Mouse (Mus musculus): ENCODE data around the gene Evi5l. TPM values are rescaled to one million over a fixed set of nuclear protein-coding genes. Genes with fewer than 3 reads are reported as not detected.
A peak's percentile ranks its signal among the peaks of the same experiment; 100 is the strongest.

The Evi5l gene
- polyA plus RNA-seq, 1 experiment from 2014 or later = 21.9 TPM

GRCm38 (mm10) chr8:4183409-4183808 is 17.0 kb downstream of the Evi5l start:
- H3K4me1 ChIP-seq = no peaks in the 10 kb centered on the region
- no peaks in the 10 kb centered on the region for H3K9me3 ChIP-seq
- no peak overlapping the region for H3K27ac ChIP-seq
- no peak for DNase-seq (ENCODE audit: extremely low spot score, low spot score)
- WGBS = 84% methylated on average over 8 of the region's 8 CpGs
- peaks cover 14% of the 10 kb centered on the region for H3K36me3 ChIP-seq (replicated peaks)
- no peak overlapping the region for H3K4me3 ChIP-seq
- no peaks in the 10 kb centered on the region for H3K27me3 ChIP-seq (ENCODE audit: poor library complexity, severe bottlenecking)

DNA sequence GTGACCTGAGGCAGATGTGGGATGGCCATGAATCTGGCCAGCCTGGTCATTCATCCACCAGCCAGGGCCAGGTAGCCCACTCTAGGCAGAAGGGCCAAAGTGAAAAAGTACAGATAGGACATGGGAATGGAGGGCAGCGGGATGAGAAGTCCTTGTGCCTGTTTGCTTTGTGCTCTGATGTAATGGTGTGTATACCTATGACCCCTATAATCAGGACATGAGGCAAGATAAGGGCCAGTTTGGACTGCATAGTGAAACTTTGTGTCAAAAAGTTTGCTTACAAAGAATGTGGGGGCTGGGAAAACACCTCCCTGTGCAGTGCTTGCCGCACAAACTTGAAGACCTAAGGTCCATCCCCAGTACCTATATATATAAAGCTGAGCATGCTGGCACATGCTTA is 19.8 kb downstream of the Evi5l start:
- DNase-seq (ENCODE audit: extremely low spot score, low spot score) = no peak
- peaks cover 14% of the 10 kb centered on the region for H3K36me3 ChIP-seq (replicated peaks)
- 96% methylated on average over 2 of the region's 2 CpGs for WGBS
- no peak overlapping the region for H3K27ac ChIP-seq
- no peaks in the 10 kb centered on the region for H3K4me1 ChIP-seq
- no peaks in the 10 kb centered on the region for H3K27me3 ChIP-seq (ENCODE audit: poor library complexity, severe bottlenecking)
- no peak overlapping the region for H3K4me3 ChIP-seq
- H3K9me3 ChIP-seq = no peaks in the 10 kb centered on the region

GRCm38 (mm10) chr8:4188605-4189004 is 22.2 kb downstream of the Evi5l start:
- H3K4me1 ChIP-seq = peaks cover 17% of the 10 kb centered on the region
- no peak overlapping the region for H3K4me3 ChIP-seq
- no peak overlapping the region; the same call in 1 of the 2 replicates for H3K27ac ChIP-seq
- DNase-seq (ENCODE audit: extremely low spot score, low spot score) = no peak
- no peaks in the 10 kb centered on the region for H3K9me3 ChIP-seq
- H3K27me3 ChIP-seq (ENCODE audit: poor library complexity, severe bottlenecking) = peaks cover under 1% of the 10 kb centered on the region; the same call in 1 of the 2 replicates
- H3K36me3 ChIP-seq (replicated peaks) = peaks cover 14% of the 10 kb centered on the region

GRCm38 (mm10) chr8:4189031-4189722 is 22.8 kb downstream of the Evi5l start:
- Histone ChIP-seq H3K27me3 (ENCODE audit: poor library complexity, severe bottlenecking) (peaks cover 6% of the 10 kb centered on the region), H3K9me3 (no peaks in the 10 kb centered on the region), H3K36me3 (replicated peaks) (peaks cover 14% of the 10 kb centered on the region), H3K4me1 (peaks cover 18% of the 10 kb centered on the region), H3K4me3 (no peak overlapping the region), H3K27ac (no peak overlapping the region; the same call in 1 of the 2 replicates)
- WGBS = 57% methylated on average over 3 of the region's 3 CpGs
- no peak for DNase-seq (ENCODE audit: extremely low spot score, low spot score)

DNA sequence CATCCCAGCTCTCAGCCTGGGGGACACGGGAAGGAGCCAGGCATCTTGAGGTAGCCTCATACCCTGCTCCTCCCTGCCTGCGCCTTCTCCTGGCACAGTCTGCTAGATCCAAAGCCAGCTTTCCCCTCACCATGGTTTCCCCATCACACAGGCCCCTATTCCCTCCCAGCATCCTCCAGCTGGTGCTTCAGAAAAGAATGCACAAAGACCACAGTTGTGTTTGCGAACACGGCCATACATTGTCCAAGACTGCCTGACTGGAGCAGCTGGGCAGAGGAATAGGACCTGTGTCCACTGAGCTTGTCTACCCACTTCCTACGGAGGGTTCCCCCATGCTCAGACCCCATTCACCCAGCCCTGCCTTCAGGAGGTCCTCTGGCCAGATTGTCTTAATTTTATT is 25.9 kb downstream of the Evi5l start:
- H3K27me3 ChIP-seq (ENCODE audit: poor library complexity, severe bottlenecking) = peaks cover 10% of the 10 kb centered on the region
- H3K4me1 ChIP-seq = peaks cover 18% of the 10 kb centered on the region

GRCm38 (mm10) chr8:4192807-4193587 is 26.6 kb downstream of the Evi5l start:
- H3K4me3 ChIP-seq = peak overlapping the region; percentile 31
- WGBS = 4% methylated on average over 18 of the region's 18 CpGs
- peak; percentile 87 for DNase-seq (ENCODE audit: extremely low spot score, low spot score)
- H3K36me3 ChIP-seq (replicated peaks) = no peaks in the 10 kb centered on the region
- peak overlapping the region; percentile 72 for H3K27ac ChIP-seq
- H3K27me3 ChIP-seq (ENCODE audit: poor library complexity, severe bottlenecking) = peaks cover 10% of the 10 kb centered on the region
- H3K9me3 ChIP-seq = no peaks in the 10 kb centered on the region
- peaks cover 18% of the 10 kb centered on the region for H3K4me1 ChIP-seq

More for the DNA sequence above, 25.9 kb downstream of the Evi5l start:
- Histone ChIP-seq H3K27ac (peak overlapping the region; percentile 72), H3K36me3 (replicated peaks) (peaks cover 4% of the 10 kb centered on the region; the same call in 1 of the 2 replicates), H3K4me3 (no peak overlapping the region), H3K9me3 (no peaks in the 10 kb centered on the region)
- 62% methylated on average over 5 of the region's 5 CpGs for WGBS
- no peak for DNase-seq (ENCODE audit: extremely low spot score, low spot score)

- Histone ChIP-seq H3K4me3 (peak overlapping the region; percentile 31; the same call in 1 of the 2 replicates), H3K36me3 (replicated peaks) (no peaks in the 10 kb centered on the region), H3K4me1 (peaks cover 18% of the 10 kb centered on the region), H3K9me3 (no peaks in the 10 kb centered on the region), H3K27me3 (ENCODE audit: poor library complexity, severe bottlenecking) (peaks cover 10% of the 10 kb centered on the region), H3K27ac (no peak overlapping the region)
- DNase-seq (ENCODE audit: extremely low spot score, low spot score) = no peak
- 52% methylated on average over 7 of the region's 7 CpGs for WGBS
Measured at GRCm38 (mm10) chr8:4193588-4193894, 27.2 kb downstream of the Evi5l start.

DNA sequence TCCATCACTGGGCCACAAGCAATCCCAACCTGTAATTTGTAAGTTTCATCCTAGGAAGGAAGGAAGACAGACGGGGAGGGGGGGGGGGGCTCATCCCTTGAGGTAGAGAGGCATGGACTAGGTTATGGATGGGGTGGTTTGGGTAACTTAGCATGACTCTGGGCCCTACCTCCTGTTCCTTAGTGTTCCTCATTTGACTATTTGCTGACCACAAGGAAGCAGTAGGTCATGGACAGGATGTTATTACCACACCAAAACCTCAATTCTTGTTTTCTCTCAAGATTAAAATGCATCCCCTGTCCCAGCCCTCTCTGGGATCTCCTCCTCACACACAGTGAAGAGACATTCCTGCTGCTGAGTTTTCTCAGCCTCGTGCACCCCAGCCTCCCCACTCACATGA is 35.0 kb downstream of the Evi5l start:
- no peak overlapping the region for H3K4me3 ChIP-seq
- 58% methylated on average over 2 of the region's 2 CpGs for WGBS
- peaks cover 44% of the 10 kb centered on the region for H3K27me3 ChIP-seq (ENCODE audit: poor library complexity, severe bottlenecking)
- H3K4me1 ChIP-seq = peaks cover 11% of the 10 kb centered on the region
- H3K9me3 ChIP-seq = no peaks in the 10 kb centered on the region
- no peak overlapping the region for H3K27ac ChIP-seq
- DNase-seq (ENCODE audit: extremely low spot score, low spot score) = no peak
- H3K36me3 ChIP-seq (replicated peaks) = no peaks in the 10 kb centered on the region

GRCm38 (mm10) chr8:4205246-4206123 is 39.1 kb downstream of the Evi5l start:
- Histone ChIP-seq H3K36me3 (replicated peaks) (peaks cover 17% of the 10 kb centered on the region), H3K9me3 (peaks cover 6% of the 10 kb centered on the region; the same call in 1 of the 2 replicates), H3K27ac (no peak overlapping the region), H3K27me3 (ENCODE audit: poor library complexity, severe bottlenecking) (peaks cover 66% of the 10 kb centered on the region), H3K4me1 (peaks cover 21% of the 10 kb centered on the region), H3K4me3 (peak overlapping the region; percentile 36)
- WGBS = 8% methylated on average over 38 of the region's 38 CpGs
- no peak for DNase-seq (ENCODE audit: extremely low spot score, low spot score)

DNA sequence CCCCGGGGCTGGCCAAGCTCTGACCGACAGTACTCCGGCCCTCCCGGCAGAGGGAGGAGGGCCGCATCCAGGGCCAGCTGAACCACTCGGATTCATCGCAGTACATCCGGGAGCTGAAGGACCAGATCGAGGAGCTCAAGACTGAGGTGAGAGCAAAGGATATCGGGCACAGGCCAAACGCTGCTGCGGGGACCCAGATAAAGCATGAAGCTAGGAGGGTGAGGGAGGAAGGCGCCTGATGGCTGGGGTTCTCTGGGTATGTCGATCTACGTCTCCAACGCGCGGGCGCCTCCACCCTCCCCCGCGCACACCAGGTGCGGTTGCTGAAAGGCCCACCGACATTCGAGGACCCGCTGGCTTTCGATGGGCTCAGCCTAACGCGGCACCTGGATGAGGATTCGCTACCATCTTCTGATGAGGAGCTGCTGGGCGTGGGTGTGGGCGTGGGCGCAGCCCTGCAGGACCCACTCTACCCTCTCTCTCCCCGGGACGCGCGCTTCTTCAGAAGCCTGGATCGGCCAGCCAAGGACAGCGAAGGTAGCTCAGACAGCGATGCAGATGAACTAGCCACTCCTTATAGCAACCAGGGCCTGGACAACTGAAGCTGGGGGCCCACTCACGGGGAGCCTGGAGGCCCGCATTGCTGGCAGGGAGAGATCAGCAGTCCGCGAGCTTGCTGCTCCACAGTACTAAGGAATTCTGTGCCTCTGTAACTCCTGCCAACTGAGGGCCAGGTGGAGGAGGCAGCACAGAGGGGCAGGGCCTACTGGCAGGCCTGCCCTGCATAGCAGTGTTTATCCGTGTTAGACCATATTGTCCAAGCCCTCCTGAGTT is 40.0 kb downstream of the Evi5l start:
- H3K4me1 ChIP-seq = peaks cover 21% of the 10 kb centered on the region
- H3K36me3 ChIP-seq (replicated peaks) = peaks cover 26% of the 10 kb centered on the region
- peak overlapping the region; percentile 36 for H3K4me3 ChIP-seq
- H3K27ac ChIP-seq = no peak overlapping the region
- WGBS = 7% methylated on average over 43 of the region's 44 CpGs
- H3K27me3 ChIP-seq (ENCODE audit: poor library complexity, severe bottlenecking) = peaks cover 66% of the 10 kb centered on the region
- DNase-seq (ENCODE audit: extremely low spot score, low spot score) = peak; percentile 37
- H3K9me3 ChIP-seq = peaks cover 6% of the 10 kb centered on the region; the same call in 1 of the 2 replicates

- Histone ChIP-seq H3K9me3 (peaks cover 6% of the 10 kb centered on the region; the same call in 1 of the 2 replicates), H3K4me1 (peaks cover 21% of the 10 kb centered on the region), H3K27me3 (ENCODE audit: poor library complexity, severe bottlenecking) (peaks cover 66% of the 10 kb centered on the region), H3K4me3 (no peak overlapping the region), H3K27ac (no peak overlapping the region), H3K36me3 (replicated peaks) (peaks cover 26% of the 10 kb centered on the region)
- DNase-seq (ENCODE audit: extremely low spot score, low spot score) = no peak
- WGBS = 50% methylated on average over 2 of the region's 2 CpGs
Measured at GRCm38 (mm10) chr8:4207016-4207350, 40.6 kb downstream of the Evi5l start.

DNA sequence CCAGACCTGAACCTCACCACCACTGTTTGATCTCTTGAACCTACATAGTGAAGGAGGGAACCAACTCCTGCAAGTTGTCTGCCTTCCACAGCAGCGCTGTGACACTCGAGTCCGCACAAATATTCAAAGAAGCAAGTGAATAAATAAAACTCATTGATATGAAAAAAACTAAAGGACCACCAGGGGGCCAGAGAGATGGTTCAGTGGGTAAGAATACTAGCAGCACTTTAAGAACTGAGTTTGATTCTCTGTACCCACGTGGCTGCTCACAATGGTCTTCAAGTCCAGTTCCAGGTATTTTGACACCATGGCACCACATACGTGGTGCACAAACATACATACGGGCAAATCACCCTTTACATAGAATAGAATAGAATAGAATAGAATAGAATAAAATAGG is 44.7 kb downstream of the Evi5l start:
- Histone ChIP-seq H3K27ac (no peak overlapping the region), H3K27me3 (ENCODE audit: poor library complexity, severe bottlenecking) (peaks cover 60% of the 10 kb centered on the region), H3K4me1 (peaks cover 50% of the 10 kb centered on the region), H3K36me3 (replicated peaks) (peaks cover 35% of the 10 kb centered on the region), H3K4me3 (no peak overlapping the region), H3K9me3 (peaks cover 6% of the 10 kb centered on the region; the same call in 1 of the 2 replicates)
- DNase-seq (ENCODE audit: extremely low spot score, low spot score) = no peak
- WGBS = 81% methylated on average over 6 of the region's 6 CpGs
